Comparison of ENCODE assay signal across 8 mouse cellular contexts in genomic region chr17:27969365-27969764, GRCm38 (mm10). TPM values are rescaled to one million over a fixed set of nuclear protein-coding genes. Genes with fewer than 3 reads are reported as not detected.
DNase-seq lines count a peak whose midpoint lies in the region; ATAC-seq lines count a peak whose summit lies in the region.

No protein-coding gene starts in this region.

- no peaks in the 10 kb centered on the region for H3K27me3 ChIP-seq in heart, embryonic 11.5 days (ENCODE audit: control insufficient read depth, insufficient read depth, low read length)
- no peaks in the 10 kb centered on the region for H3K27me3 ChIP-seq in limb, embryonic 11.5 days (ENCODE audit: control insufficient read depth, insufficient read depth, low read length)

- no peaks in the 10 kb centered on the region for H3K9me3 ChIP-seq in heart, embryonic 11.5 days (replicated peaks; ENCODE audit: control insufficient read depth, low read length)
- H3K9me3 ChIP-seq in limb, embryonic 11.5 days (ENCODE audit: control insufficient read depth, low read length), result no peaks in the 10 kb centered on the region

- no peak overlapping the region for H3K4me3 ChIP-seq in heart, embryonic 11.5 days (ENCODE audit: low read depth, low read length)
- no peak overlapping the region for H3K4me3 ChIP-seq in limb, embryonic 11.5 days (ENCODE audit: low read depth, low read length)

- no peak for ATAC-seq in heart, embryonic 11.5 days (replicated peaks; ENCODE audit: insufficient number of reproducible peaks, low FRiP score, low TSS enrichment)
- ATAC-seq in limb, embryonic 11.5 days (ENCODE audit: insufficient number of reproducible peaks, low FRiP score, low TSS enrichment, low read depth), result no peak

- 72% methylated on average over 8 of the region's 8 CpGs for WGBS in heart, embryonic 11.5 days (ENCODE audit: insufficient replicate concordance)
- WGBS in limb, embryonic 11.5 days, result 81% methylated on average over 8 of the region's 8 CpGs

- peaks cover 20% of the 10 kb centered on the region for H3K4me1 ChIP-seq in heart, embryonic 11.5 days (ENCODE audit: control insufficient read depth, insufficient read depth, low read length)
- H3K4me1 ChIP-seq in limb, embryonic 11.5 days (ENCODE audit: control insufficient read depth, insufficient read depth, low read length), result peaks cover 7% of the 10 kb centered on the region

- peak; percentile 35 for DNase-seq in adrenal gland, postnatal 10 days
- DNase-seq in adrenal gland, adult 18-20 months (ENCODE audit: low spot score in 2 of 2), result no peak
- DNase-seq in 3T3-L1 (ENCODE audit: low read depth, low spot score), result peak; percentile 67
- peak; percentile 46 for DNase-seq in limb, embryonic 11.5 days (ENCODE audit: low spot score)
- no peak for DNase-seq in cerebellum, postnatal 14 days
- no peak for DNase-seq in spleen, adult 12 weeks (ENCODE audit: low spot score)
- no peak for DNase-seq in c-Kit-positive CD71-positive TER-119-positive erythroid progenitor cells, embryonic 14.5 days (ENCODE audit: low spot score)

- H3K36me3 ChIP-seq in heart, embryonic 11.5 days (ENCODE audit: control insufficient read depth, insufficient read depth, low read length), result no peaks in the 10 kb centered on the region
- H3K36me3 ChIP-seq in limb, embryonic 11.5 days (ENCODE audit: control insufficient read depth, insufficient read depth, low read length), result no peaks in the 10 kb centered on the region

- no peak overlapping the region for H3K9ac ChIP-seq in heart, embryonic 11.5 days (ENCODE audit: low read depth, low read length)
- no peak overlapping the region for H3K9ac ChIP-seq in limb, embryonic 11.5 days (ENCODE audit: low read length)

- H3K4me2 ChIP-seq in heart, embryonic 11.5 days, result no peak overlapping the region
- H3K4me2 ChIP-seq in limb, embryonic 11.5 days (ENCODE audit: low read depth, severe bottlenecking), result no peak overlapping the region

- 0 out of 2 replicates have a peak overlapping the region, but pooled peaks have one; percentile 3 for H3K27ac ChIP-seq in heart, embryonic 11.5 days (ENCODE audit: low read depth, low read length)
- H3K27ac ChIP-seq in limb, embryonic 11.5 days (replicated peaks; ENCODE audit: low read depth, low read length), result no peak overlapping the region

RNA-seq across cellular contexts. Expression of gene Taf11, which starts 59.7 kb away (rescaled TPM):
- total RNA-seq in adrenal gland, postnatal 10 days (2021), result 10 to 100 TPM; 28.9 to 29.8 TPM
- 10 to 100 TPM; 27.5 to 27.6 TPM for total RNA-seq in adrenal gland, adult 18-20 months (2021)
- polyA plus RNA-seq in heart, embryonic 11.5 days (2014; fragmentation: Nextera tagmentation; extraction: Ambion mirVana), result 50.4 and 53.0 TPM in 2 replicates
- 104 and 109 TPM in 2 replicates for polyA plus RNA-seq in limb, embryonic 11.5 days (2014; fragmentation: Nextera tagmentation; extraction: Ambion mirVana)

Comparison
In these comparisons a context has a peak if more than half of its experiments do, and no peak if none do; other contexts are left out.
1. DNase-seq: peak in adrenal gland, postnatal 10 days (single experiment), 3T3-L1 (single experiment) and limb, embryonic 11.5 days (single experiment); none in adrenal gland, adult 18-20 months (0 of 2), cerebellum, postnatal 14 days (0 of 2), spleen, adult 12 weeks (single experiment) and c-Kit-positive CD71-positive TER-119-positive erythroid progenitor cells, embryonic 14.5 days (single experiment).